Mouse (Mus musculus): Measurements from ENCODE around the gene Npas3. TPM values are rescaled to one million over a fixed set of nuclear protein-coding genes. Genes with fewer than 3 reads are reported as not detected.

The Npas3 gene
- total and polyA plus RNA-seq, 3 experiments: 0.02 to 0.64 (median 0.10) TPM

- WGBS: 42% methylated on average over 3 of the region's 3 CpGs
- Histone ChIP-seq H3K36me3 (ENCODE audit: control insufficient read depth, insufficient read depth, low read length) (no peaks in the 10 kb centered on the region), H3K79me2 (replicated peaks; ENCODE audit: control insufficient read depth, insufficient read depth, low read length) (no peaks in the 10 kb centered on the region), H3K27ac (no peak overlapping the region), H3K27me3 (ENCODE audit: control insufficient read depth, insufficient read depth, low read length) (no peaks in the 10 kb centered on the region), H3K9ac (ENCODE audit: low read depth, low read length) (no peak overlapping the region), H3K4me1 (ENCODE audit: control insufficient read depth, insufficient read depth, low read length) (no peaks in the 10 kb centered on the region), H3K4me3 (no peak overlapping the region)
- intact Hi-C loops (cut with DNase I): no loop called here
- TF ChIP-seq CTCF (IDR thresholded peaks at IDR 0.05) (no peak), POLR2A (IDR thresholded peaks at IDR 0.05; ENCODE audit: insufficient read depth, low read depth, low read length) (no peak), EP300 (IDR thresholded peaks at IDR 0.05; ENCODE audit: insufficient read depth, low read depth, low read length) (no peak)
- no peak for DNase-seq
Observed at GRCm38 (mm10) chr12:53448040-53448439, 199.6 kb downstream of the Npas3 start.

DNA sequence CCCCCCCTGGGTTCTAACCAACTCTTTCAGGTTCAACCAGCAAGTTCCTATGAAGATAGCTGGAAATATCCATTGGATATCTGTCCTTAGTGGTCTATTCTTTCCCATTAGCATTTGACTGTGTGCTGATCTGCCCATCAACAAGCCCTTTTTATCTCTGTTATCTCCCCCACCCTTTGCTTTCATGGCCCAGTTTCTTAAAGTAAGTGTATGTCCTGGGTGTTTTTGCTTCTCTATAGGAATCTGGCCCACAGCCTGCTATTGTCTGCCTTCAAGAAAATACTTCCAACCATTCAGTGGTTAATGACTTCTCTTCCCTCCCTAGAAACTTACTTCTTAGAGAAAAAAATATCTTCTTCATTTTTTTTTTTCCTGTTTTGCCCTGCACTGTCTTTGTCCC, 219.1 kb downstream of the Npas3 start:
- Histone ChIP-seq H3K4me3 (no peak overlapping the region), H3K79me2 (replicated peaks; ENCODE audit: control insufficient read depth, insufficient read depth, low read length) (no peaks in the 10 kb centered on the region), H3K4me1 (ENCODE audit: control insufficient read depth, insufficient read depth, low read length) (no peaks in the 10 kb centered on the region), H3K27ac (no peak overlapping the region), H3K36me3 (ENCODE audit: control insufficient read depth, insufficient read depth, low read length) (no peaks in the 10 kb centered on the region), H3K9ac (ENCODE audit: low read depth, low read length) (no peak overlapping the region), H3K27me3 (ENCODE audit: control insufficient read depth, insufficient read depth, low read length) (no peaks in the 10 kb centered on the region)
- TF ChIP-seq POLR2A (IDR thresholded peaks at IDR 0.05; ENCODE audit: insufficient read depth, low read depth, low read length) (no peak), CTCF (IDR thresholded peaks at IDR 0.05) (no peak), EP300 (IDR thresholded peaks at IDR 0.05; ENCODE audit: insufficient read depth, low read depth, low read length) (no peak)
- intact Hi-C loops (cut with DNase I): no loop called here
- no peak for DNase-seq

- intact Hi-C loops (cut with DNase I): no loop called here
- Histone ChIP-seq H3K9ac (ENCODE audit: low read depth, low read length) (no peak overlapping the region), H3K27me3 (ENCODE audit: control insufficient read depth, insufficient read depth, low read length) (no peaks in the 10 kb centered on the region), H3K4me1 (ENCODE audit: control insufficient read depth, insufficient read depth, low read length) (no peaks in the 10 kb centered on the region), H3K36me3 (ENCODE audit: control insufficient read depth, insufficient read depth, low read length) (no peaks in the 10 kb centered on the region), H3K4me3 (no peak overlapping the region), H3K79me2 (replicated peaks; ENCODE audit: control insufficient read depth, insufficient read depth, low read length) (no peaks in the 10 kb centered on the region), H3K27ac (no peak overlapping the region)
- no peak for DNase-seq
- TF ChIP-seq CTCF (IDR thresholded peaks at IDR 0.05): no peak
- no peak for TF ChIP-seq EP300 (IDR thresholded peaks at IDR 0.05; ENCODE audit: insufficient read depth, low read depth, low read length)
- no peak for TF ChIP-seq POLR2A (IDR thresholded peaks at IDR 0.05; ENCODE audit: insufficient read depth, low read depth, low read length)
Observed at GRCm38 (mm10) chr12:53474486-53474885, 226.0 kb downstream of the Npas3 start.

DNA sequence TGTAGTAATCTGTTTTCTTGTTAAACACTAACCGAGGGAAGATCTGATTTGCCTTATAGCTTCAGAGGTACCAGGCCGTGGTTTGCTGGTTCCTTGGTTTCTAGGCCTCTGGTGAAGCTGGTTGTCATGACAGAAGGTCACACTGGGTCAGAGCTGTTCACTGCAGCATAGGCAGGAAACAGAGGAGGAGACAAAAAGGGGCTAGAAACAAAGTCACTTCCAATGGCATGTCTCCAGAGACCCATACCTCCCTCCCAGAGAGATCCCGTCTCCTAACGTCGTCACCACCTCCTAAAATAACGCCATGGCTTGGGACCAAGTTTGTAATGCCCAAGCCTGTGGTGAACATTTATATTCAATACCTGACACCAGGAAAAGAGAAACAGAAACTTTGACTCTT, 236.4 kb downstream of the Npas3 start:
- WGBS: 45% methylated on average over 6 of the region's 6 CpGs
- H3K27me3 ChIP-seq (ENCODE audit: control insufficient read depth, insufficient read depth, low read length): no peaks in the 10 kb centered on the region
- no peak overlapping the region for H3K27ac ChIP-seq
- no peaks in the 10 kb centered on the region for H3K4me1 ChIP-seq (ENCODE audit: control insufficient read depth, insufficient read depth, low read length)
- intact Hi-C loops (cut with DNase I): no loop called here
- H3K9ac ChIP-seq (ENCODE audit: low read depth, low read length): no peak overlapping the region
- no peak overlapping the region for H3K4me3 ChIP-seq
- H3K79me2 ChIP-seq (replicated peaks; ENCODE audit: control insufficient read depth, insufficient read depth, low read length): no peaks in the 10 kb centered on the region
- TF ChIP-seq POLR2A (IDR thresholded peaks at IDR 0.05; ENCODE audit: insufficient read depth, low read depth, low read length) (no peak), EP300 (IDR thresholded peaks at IDR 0.05; ENCODE audit: insufficient read depth, low read depth, low read length) (no peak), CTCF (IDR thresholded peaks at IDR 0.05) (no peak)
- H3K36me3 ChIP-seq (ENCODE audit: control insufficient read depth, insufficient read depth, low read length): no peaks in the 10 kb centered on the region
- no peak for DNase-seq

DNA sequence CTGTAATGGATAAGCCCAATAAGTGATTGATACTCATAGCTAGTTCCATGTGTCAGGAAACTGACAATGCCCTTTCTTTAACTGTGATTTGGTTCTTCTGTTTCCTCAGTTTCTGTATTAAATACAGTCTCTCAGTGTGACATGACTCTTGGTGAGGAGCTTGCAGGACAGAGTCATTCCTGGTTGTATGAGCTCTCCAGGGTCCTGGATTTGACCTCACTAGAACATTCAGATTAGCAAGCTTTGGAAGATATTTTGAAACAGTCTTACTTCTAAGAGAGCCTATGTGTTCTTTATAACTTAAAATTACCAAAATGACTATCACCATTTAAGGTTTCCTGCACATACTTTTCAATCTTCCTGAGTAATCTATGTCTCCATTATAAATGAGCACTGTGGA, 247.9 kb downstream of the Npas3 start:
- TF ChIP-seq POLR2A (IDR thresholded peaks at IDR 0.05; ENCODE audit: insufficient read depth, low read depth, low read length) (no peak), CTCF (IDR thresholded peaks at IDR 0.05) (no peak), EP300 (IDR thresholded peaks at IDR 0.05; ENCODE audit: insufficient read depth, low read depth, low read length) (no peak)
- no peaks in the 10 kb centered on the region for H3K27me3 ChIP-seq (ENCODE audit: control insufficient read depth, insufficient read depth, low read length)
- intact Hi-C loops (cut with DNase I): no loop called here
- no peak overlapping the region for H3K4me3 ChIP-seq
- H3K27ac ChIP-seq: no peak overlapping the region
- H3K4me1 ChIP-seq (ENCODE audit: control insufficient read depth, insufficient read depth, low read length): no peaks in the 10 kb centered on the region
- DNase-seq: no peak
- no peak overlapping the region for H3K9ac ChIP-seq (ENCODE audit: low read depth, low read length)
- H3K36me3 ChIP-seq (ENCODE audit: control insufficient read depth, insufficient read depth, low read length): no peaks in the 10 kb centered on the region
- H3K79me2 ChIP-seq (replicated peaks; ENCODE audit: control insufficient read depth, insufficient read depth, low read length): no peaks in the 10 kb centered on the region

GRCm38 (mm10) chr12:53514885-53515284, 266.4 kb downstream of the Npas3 start:
- no peaks in the 10 kb centered on the region for H3K79me2 ChIP-seq (replicated peaks; ENCODE audit: control insufficient read depth, insufficient read depth, low read length)
- no peak overlapping the region for H3K27ac ChIP-seq
- H3K9ac ChIP-seq (ENCODE audit: low read depth, low read length): no peak overlapping the region
- WGBS: 71% methylated on average over 4 of the region's 4 CpGs
- intact Hi-C loops (cut with DNase I): no loop called here
- no peaks in the 10 kb centered on the region for H3K27me3 ChIP-seq (ENCODE audit: control insufficient read depth, insufficient read depth, low read length)
- no peak for TF ChIP-seq CTCF (IDR thresholded peaks at IDR 0.05)
- no peak for TF ChIP-seq EP300 (IDR thresholded peaks at IDR 0.05; ENCODE audit: insufficient read depth, low read depth, low read length)
- TF ChIP-seq POLR2A (IDR thresholded peaks at IDR 0.05; ENCODE audit: insufficient read depth, low read depth, low read length): no peak
- no peaks in the 10 kb centered on the region for H3K36me3 ChIP-seq (ENCODE audit: control insufficient read depth, insufficient read depth, low read length)
- no peaks in the 10 kb centered on the region for H3K4me1 ChIP-seq (ENCODE audit: control insufficient read depth, insufficient read depth, low read length)
- DNase-seq: no peak
- no peak overlapping the region for H3K4me3 ChIP-seq

Measured in heart, adult 2 months (tissue).